Mouse (Mus musculus): ENCODE results near the gene Kcnma1. TPM values are rescaled to one million over a fixed set of nuclear protein-coding genes. Genes with fewer than 3 reads are reported as not detected.

Kcnma1 gene
- polyA plus RNA-seq, 1 experiment: 1.7 TPM

DNA sequence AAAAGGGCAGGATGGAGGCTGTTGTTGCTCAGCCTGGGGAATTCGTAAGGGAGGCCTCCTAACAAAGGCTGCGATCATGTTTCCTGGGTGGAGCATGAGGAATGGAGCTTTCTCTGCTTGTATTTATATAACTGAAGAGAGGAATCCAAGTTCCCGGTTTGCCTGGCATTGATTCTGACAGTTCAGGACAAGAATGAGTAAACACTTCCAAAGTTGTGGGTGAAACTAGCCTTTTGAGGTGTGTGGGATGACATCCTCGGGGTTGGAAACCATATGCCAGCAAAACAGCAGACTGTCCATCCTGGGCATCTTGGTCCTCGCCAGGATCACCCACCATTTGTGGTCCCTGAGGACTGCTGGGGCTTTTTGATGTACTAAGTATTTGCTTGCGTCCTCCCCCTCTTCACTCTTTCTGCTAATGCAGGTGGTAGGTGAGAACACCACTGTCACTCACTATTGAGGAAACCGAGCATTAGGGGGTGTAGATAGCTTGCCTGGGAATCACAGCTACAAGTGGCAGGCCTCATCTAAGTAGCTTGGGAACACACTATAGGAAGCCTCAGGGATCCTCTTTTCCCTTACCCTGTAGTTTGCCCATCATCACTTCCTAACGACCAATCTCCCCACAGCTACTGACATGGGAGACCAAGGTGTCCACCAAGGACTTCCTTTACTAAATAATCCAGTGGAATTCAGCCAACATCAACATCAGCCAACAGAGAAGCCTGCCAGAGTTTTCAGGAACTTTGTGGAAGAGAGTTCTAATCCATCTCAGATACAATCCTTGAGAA is 482.4 kb downstream of the Kcnma1 start:
- H3K36me3 ChIP-seq (ENCODE audit: control insufficient read depth, insufficient read depth, low read length): no peaks in the 10 kb centered on the region
- TF ChIP-seq CTCF (conservative IDR thresholded peaks at IDR 0.05; ENCODE audit: insufficient read depth, insufficient read length, low read depth, low read length) (no peak), POLR2A (IDR thresholded peaks at IDR 0.05; ENCODE audit: low read depth, low read length) (no peak)
- 64% methylated on average over 8 of the region's 8 CpGs for WGBS
- no peak overlapping the region for H3K27ac ChIP-seq (ENCODE audit: insufficient read depth, low read depth, low read length)
- DNase-seq: peak; percentile 14
- no peaks in the 10 kb centered on the region for H3K27me3 ChIP-seq (replicated peaks; ENCODE audit: control insufficient read depth, insufficient read depth, low read length)
- H3K4me3 ChIP-seq (ENCODE audit: insufficient read depth, low read depth, low read length): no peak overlapping the region
- no peaks in the 10 kb centered on the region; the same call in 1 of the 2 replicates for H3K4me1 ChIP-seq (ENCODE audit: control insufficient read depth, insufficient read depth, low read length)

DNA sequence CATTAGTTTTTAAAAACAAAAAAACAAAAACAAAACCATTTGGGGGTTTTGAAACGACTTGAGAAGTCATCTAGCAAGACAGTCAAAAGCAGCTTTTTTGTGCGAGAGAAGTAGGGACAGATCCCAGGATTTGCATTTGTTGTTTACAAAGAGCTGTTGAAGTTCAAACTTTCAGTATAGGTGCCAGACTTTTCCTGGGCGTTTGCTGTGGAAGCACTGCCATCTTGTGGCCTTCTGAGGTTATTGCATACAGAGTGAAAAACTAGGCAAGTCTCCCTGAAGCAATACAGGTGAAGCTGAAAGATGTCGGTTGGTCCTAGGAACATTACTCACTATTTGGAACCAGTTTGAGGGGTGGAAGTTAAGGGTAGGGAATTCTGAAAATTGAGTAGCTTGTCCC is 484.6 kb downstream of the Kcnma1 start:
- 9% methylated on average over 4 of the region's 4 CpGs for WGBS
- Histone ChIP-seq H3K27me3 (replicated peaks; ENCODE audit: control insufficient read depth, insufficient read depth, low read length) (no peaks in the 10 kb centered on the region), H3K4me3 (ENCODE audit: insufficient read depth, low read depth, low read length) (no peak overlapping the region), H3K27ac (ENCODE audit: insufficient read depth, low read depth, low read length) (no peak overlapping the region), H3K36me3 (ENCODE audit: control insufficient read depth, insufficient read depth, low read length) (no peaks in the 10 kb centered on the region), H3K4me1 (ENCODE audit: control insufficient read depth, insufficient read depth, low read length) (no peaks in the 10 kb centered on the region; the same call in 1 of the 2 replicates)
- peak; percentile 73 for DNase-seq
- TF ChIP-seq CTCF (conservative IDR thresholded peaks at IDR 0.05; ENCODE audit: insufficient read depth, insufficient read length, low read depth, low read length): peak; percentile 84
- TF ChIP-seq POLR2A (IDR thresholded peaks at IDR 0.05; ENCODE audit: low read depth, low read length): no peak

DNA sequence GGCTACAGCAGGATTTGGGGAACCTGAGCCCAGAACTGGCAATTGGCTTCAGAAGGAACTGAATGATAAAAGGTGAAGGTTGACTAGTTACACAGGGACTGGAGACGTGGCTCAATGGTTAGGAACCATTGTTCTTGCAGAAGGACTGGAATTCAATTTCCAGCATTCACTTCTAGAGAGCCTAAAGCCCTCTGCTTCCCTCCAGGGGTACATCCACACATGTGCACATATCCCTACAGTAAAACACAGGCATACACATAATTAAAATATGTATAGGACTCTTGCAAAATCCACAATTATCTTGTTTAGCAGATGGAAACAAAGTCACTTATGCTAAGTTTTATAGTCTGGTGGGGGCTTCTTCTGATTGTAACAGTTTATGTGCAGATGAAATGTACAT is 485.1 kb downstream of the Kcnma1 start:
- 84% methylated on average over 1 of the region's 1 CpGs for WGBS
- no peak for DNase-seq
- Histone ChIP-seq H3K27ac (ENCODE audit: insufficient read depth, low read depth, low read length) (no peak overlapping the region), H3K4me3 (ENCODE audit: insufficient read depth, low read depth, low read length) (no peak overlapping the region), H3K36me3 (ENCODE audit: control insufficient read depth, insufficient read depth, low read length) (no peaks in the 10 kb centered on the region), H3K27me3 (replicated peaks; ENCODE audit: control insufficient read depth, insufficient read depth, low read length) (no peaks in the 10 kb centered on the region), H3K4me1 (ENCODE audit: control insufficient read depth, insufficient read depth, low read length) (no peaks in the 10 kb centered on the region; the same call in 1 of the 2 replicates)
- TF ChIP-seq POLR2A (IDR thresholded peaks at IDR 0.05; ENCODE audit: low read depth, low read length): no peak
- TF ChIP-seq CTCF (conservative IDR thresholded peaks at IDR 0.05; ENCODE audit: insufficient read depth, insufficient read length, low read depth, low read length): no peak

DNA sequence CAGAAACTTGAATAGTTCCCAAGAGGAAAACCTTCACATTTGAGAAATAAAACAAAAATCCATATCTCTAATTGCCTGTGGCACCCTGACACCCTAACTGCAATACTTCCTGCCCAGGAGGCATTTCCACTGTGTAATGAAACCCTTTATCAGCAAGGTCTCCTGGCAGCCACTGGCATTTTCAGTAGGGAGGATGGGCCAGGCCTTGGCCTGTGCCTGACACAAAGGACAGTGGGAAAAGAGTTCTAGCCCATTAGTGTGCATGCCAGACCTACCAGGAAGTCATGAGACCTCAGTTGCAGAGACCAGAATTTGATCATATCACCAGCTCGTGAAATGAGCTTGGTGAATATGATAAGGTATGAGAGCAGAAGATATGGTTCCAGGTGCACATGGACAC is 488.4 kb downstream of the Kcnma1 start:
- DNase-seq: no peak
- TF ChIP-seq CTCF (conservative IDR thresholded peaks at IDR 0.05; ENCODE audit: insufficient read depth, insufficient read length, low read depth, low read length) (no peak), POLR2A (IDR thresholded peaks at IDR 0.05; ENCODE audit: low read depth, low read length) (no peak)
- no peaks in the 10 kb centered on the region for H3K36me3 ChIP-seq (ENCODE audit: control insufficient read depth, insufficient read depth, low read length)
- no peaks in the 10 kb centered on the region for H3K4me1 ChIP-seq (ENCODE audit: control insufficient read depth, insufficient read depth, low read length)
- H3K4me3 ChIP-seq (ENCODE audit: insufficient read depth, low read depth, low read length): no peak overlapping the region
- H3K27me3 ChIP-seq (replicated peaks; ENCODE audit: control insufficient read depth, insufficient read depth, low read length): no peaks in the 10 kb centered on the region
- 85% methylated on average over 1 of the region's 1 CpGs for WGBS
- H3K27ac ChIP-seq (ENCODE audit: insufficient read depth, low read depth, low read length): no peak overlapping the region

DNA sequence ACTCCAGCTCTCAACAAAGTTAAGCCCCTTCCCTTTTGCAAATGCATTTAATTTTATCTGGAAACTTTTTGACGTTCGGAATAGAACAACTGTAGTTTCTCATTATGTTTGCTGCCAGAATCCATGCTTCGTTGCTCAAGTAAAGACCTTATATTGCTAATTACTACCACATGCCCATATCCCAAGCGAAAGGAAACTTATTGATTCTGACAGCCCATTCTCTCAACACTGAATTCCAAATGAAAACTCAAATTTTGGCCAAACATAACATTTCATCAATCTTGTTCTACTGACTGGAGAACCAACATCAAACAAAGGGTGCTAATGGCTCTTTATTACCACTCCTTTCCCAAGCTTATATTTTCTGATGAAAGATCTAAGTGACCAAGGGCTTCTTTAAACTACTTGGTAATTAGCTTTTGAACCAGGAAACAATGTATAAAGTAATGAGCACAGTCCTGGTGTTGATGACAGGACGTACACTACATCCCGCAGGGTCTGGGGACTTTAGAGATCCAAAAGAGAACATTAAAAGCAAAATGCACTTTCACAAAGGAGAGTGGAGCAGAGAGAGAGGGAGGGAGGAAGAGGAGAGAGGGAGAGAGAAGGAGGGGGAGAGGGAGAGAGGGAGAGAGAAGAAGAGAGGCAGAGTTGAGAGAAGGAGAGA is 490.3 kb downstream of the Kcnma1 start:
- Histone ChIP-seq H3K27ac (ENCODE audit: insufficient read depth, low read depth, low read length) (no peak overlapping the region), H3K4me3 (ENCODE audit: insufficient read depth, low read depth, low read length) (no peak overlapping the region), H3K4me1 (ENCODE audit: control insufficient read depth, insufficient read depth, low read length) (no peaks in the 10 kb centered on the region), H3K27me3 (replicated peaks; ENCODE audit: control insufficient read depth, insufficient read depth, low read length) (no peaks in the 10 kb centered on the region), H3K36me3 (ENCODE audit: control insufficient read depth, insufficient read depth, low read length) (no peaks in the 10 kb centered on the region)
- no peak for TF ChIP-seq POLR2A (IDR thresholded peaks at IDR 0.05; ENCODE audit: low read depth, low read length)
- no peak for TF ChIP-seq CTCF (conservative IDR thresholded peaks at IDR 0.05; ENCODE audit: insufficient read depth, insufficient read length, low read depth, low read length)
- 79% methylated on average over 6 of the region's 6 CpGs for WGBS
- DNase-seq: no peak

DNA sequence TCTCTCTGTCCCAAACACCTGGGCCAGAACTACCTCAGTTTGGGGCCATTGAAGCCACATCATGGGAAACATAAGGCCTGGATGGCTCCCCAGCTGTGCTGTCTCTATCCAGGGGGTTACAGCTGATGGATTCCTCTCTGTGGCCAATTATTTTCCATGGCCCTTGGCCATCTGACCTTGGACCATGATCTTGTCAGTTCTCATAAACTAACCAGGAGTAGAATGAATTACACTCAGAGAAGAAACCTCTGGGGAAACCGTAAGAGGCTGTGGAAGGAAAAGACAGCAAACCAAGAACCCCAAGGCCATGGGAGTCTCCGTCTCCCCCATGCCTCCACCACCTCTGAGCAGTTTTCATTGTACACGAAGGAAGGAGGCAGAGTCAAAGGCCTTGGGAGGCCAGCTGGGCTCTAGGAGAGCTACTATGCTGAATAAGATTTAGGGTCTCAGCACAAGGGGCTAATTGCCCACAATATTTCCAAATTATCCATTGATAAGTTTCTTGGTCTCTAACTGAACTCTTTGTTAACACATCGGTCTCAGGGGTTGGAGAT is 491.6 kb downstream of the Kcnma1 start:
- Histone ChIP-seq H3K27ac (ENCODE audit: insufficient read depth, low read depth, low read length) (no peak overlapping the region; the same call in 1 of the 2 replicates), H3K36me3 (ENCODE audit: control insufficient read depth, insufficient read depth, low read length) (no peaks in the 10 kb centered on the region), H3K4me3 (ENCODE audit: insufficient read depth, low read depth, low read length) (no peak overlapping the region), H3K4me1 (ENCODE audit: control insufficient read depth, insufficient read depth, low read length) (no peaks in the 10 kb centered on the region), H3K27me3 (replicated peaks; ENCODE audit: control insufficient read depth, insufficient read depth, low read length) (no peaks in the 10 kb centered on the region)
- peak; percentile 77 for DNase-seq
- no peak for TF ChIP-seq POLR2A (IDR thresholded peaks at IDR 0.05; ENCODE audit: low read depth, low read length)
- no peak for TF ChIP-seq CTCF (conservative IDR thresholded peaks at IDR 0.05; ENCODE audit: insufficient read depth, insufficient read length, low read depth, low read length)
- WGBS: 71% methylated on average over 4 of the region's 4 CpGs
